Mouse (Mus musculus) G1E (cell line): ENCODE measurements around the gene Ppil4.

Source experiments
- GATA1 ChIP-seq: IDR thresholded peaks from 2 replicates; pipeline ENCODE4 v1.6.1; 2012; ENCODE audit warnings: borderline replicate concordance, low read length, inconsistent platforms, mixed read lengths
- POLR2AphosphoS5 ChIP-seq: IDR thresholded peaks from 2 replicates; pipeline ENCODE4 v1.6.1; 2012; ENCODE audit warnings: low read depth, low read length, inconsistent platforms; ENCODE audit not compliant: insufficient replicate concordance

DNA sequence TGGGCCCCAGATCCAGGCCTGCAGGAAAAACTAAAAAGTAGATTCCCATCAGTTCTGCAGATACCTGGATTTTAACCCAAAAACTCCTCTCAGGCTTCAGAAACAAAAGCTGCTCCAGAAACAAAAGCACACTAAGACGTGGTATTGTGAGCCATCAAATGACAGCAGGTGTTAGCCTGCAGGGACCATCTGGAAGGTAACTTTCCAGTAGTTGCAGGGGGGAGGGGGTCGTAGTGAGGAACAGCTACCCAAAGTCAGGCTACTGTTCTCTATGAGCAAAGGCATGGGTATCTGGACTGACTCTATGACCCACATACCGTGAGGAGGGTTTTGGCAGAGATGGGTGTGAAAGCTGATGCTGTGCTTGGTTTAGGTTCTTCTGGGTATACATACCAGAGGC lies 48.1 kb downstream of the Ppil4 start:
- TF ChIP-seq POLR2AphosphoS5 (no peak), GATA1 (no peak)
